Mouse (Mus musculus) liver, adult 2 months (tissue): Measurements from ENCODE around the gene Galns.

Source experiments
- CTCF ChIP-seq: fragments of 200-500 bp; IDR thresholded peaks from 2 replicates; pipeline ENCODE4 v1.5.1; 2011; ENCODE audit warnings: low read depth, low read length, control low read depth
- POLR2A ChIP-seq: fragments of 200-500 bp; IDR thresholded peaks from 2 replicates; pipeline ENCODE4 v1.6.1; 2011; ENCODE audit warnings: low read length, control low read depth; ENCODE audit not compliant: insufficient read depth; ENCODE audit errors: extremely low read depth

DNA sequence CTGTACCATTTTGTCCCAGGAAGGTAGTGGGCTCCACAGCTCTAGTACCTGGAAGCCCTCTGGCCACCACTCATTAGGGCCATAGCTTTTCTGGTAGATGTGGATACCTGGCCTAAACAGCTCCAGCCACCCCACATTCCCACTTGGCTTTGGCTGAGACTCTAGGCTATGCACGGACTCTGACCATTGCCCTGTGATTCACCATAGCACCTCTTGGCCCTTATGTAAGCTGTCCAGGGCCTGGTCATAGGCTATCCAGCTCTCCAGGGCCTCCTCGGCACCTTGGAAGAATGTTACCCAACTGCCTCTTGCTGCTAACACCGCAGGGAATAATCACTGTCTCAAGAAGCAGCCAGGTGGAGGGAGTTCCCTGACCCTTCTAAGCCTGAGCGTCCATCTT, 82.1 kb downstream of the Galns start:
- TF ChIP-seq POLR2A (no peak), CTCF (no peak)
